Mouse (Mus musculus): ENCODE measurements around the gene Srsf6.
"Not testable (repeated sequence)": the region's sequence is repeated elsewhere in the genome, so short reads cannot be mapped to it uniquely, and the experiment has no call there.

Srsf6 gene

GRCm38 (mm10) chr2:162931123-162931673, at the start of gene Srsf6:
Gene Srsf6, plus strand, starts transcription at chr2:162931528.
- DNase-seq (ENCODE audit: low spot score in 2 of 2): peak; percentile 78 to 80

GRCm38 (mm10) chr2:162884101-162884500, 47.2 kb upstream of the Srsf6 start:
- no peak for DNase-seq (ENCODE audit: low spot score in 2 of 2)

GRCm38 (mm10) chr2:162887121-162887520, 44.2 kb upstream of the Srsf6 start:
- DNase-seq (ENCODE audit: low spot score in 2 of 2): no peak

- DNase-seq (ENCODE audit: low spot score in 2 of 2): peak in 1 of 2 experiments; percentile 67
Observed at GRCm38 (mm10) chr2:162888677-162889076, 42.7 kb upstream of the Srsf6 start.

GRCm38 (mm10) chr2:162889191-162889590, 42.1 kb upstream of the Srsf6 start:
- no peak for DNase-seq (ENCODE audit: low spot score in 2 of 2)

GRCm38 (mm10) chr2:162889731-162890130, 41.6 kb upstream of the Srsf6 start:
- no peak for DNase-seq (ENCODE audit: low spot score in 2 of 2)

GRCm38 (mm10) chr2:162892979-162893378, 38.3 kb upstream of the Srsf6 start:
- DNase-seq (ENCODE audit: low spot score in 2 of 2): not testable (repeated sequence)

GRCm38 (mm10) chr2:162899256-162899655, 32.1 kb upstream of the Srsf6 start:
- not testable (repeated sequence) for DNase-seq (ENCODE audit: low spot score in 2 of 2)

- no peak for DNase-seq (ENCODE audit: low spot score in 2 of 2)
Observed at GRCm38 (mm10) chr2:162899880-162900589, 31.3 kb upstream of the Srsf6 start.

GRCm38 (mm10) chr2:162900590-162900916, 30.8 kb upstream of the Srsf6 start:
- DNase-seq (ENCODE audit: low spot score in 2 of 2): no peak

GRCm38 (mm10) chr2:162905902-162906301, 25.4 kb upstream of the Srsf6 start:
- DNase-seq (ENCODE audit: low spot score in 2 of 2): no peak

- no peak for DNase-seq (ENCODE audit: low spot score in 2 of 2)
Observed at GRCm38 (mm10) chr2:162908052-162908491, 23.3 kb upstream of the Srsf6 start.

GRCm38 (mm10) chr2:162914040-162914439, 17.3 kb upstream of the Srsf6 start:
- DNase-seq (ENCODE audit: low spot score in 2 of 2): no peak

GRCm38 (mm10) chr2:162914519-162914918, 16.8 kb upstream of the Srsf6 start:
- no peak for DNase-seq (ENCODE audit: low spot score in 2 of 2)

- no peak for DNase-seq (ENCODE audit: low spot score in 2 of 2)
Observed at GRCm38 (mm10) chr2:162919926-162920325, 11.4 kb upstream of the Srsf6 start.

- DNase-seq (ENCODE audit: low spot score in 2 of 2): peak in 1 of 2 experiments; percentile 46
Observed at GRCm38 (mm10) chr2:162922183-162922582, 9.1 kb upstream of the Srsf6 start.

GRCm38 (mm10) chr2:162922834-162923233, 8.5 kb upstream of the Srsf6 start:
- DNase-seq (ENCODE audit: low spot score in 2 of 2): no peak

- no peak for DNase-seq (ENCODE audit: low spot score in 2 of 2)
Observed at GRCm38 (mm10) chr2:162924126-162924525, 7.2 kb upstream of the Srsf6 start.

- no peak for DNase-seq (ENCODE audit: low spot score in 2 of 2)
Observed at GRCm38 (mm10) chr2:162927918-162928585, 3.3 kb upstream of the Srsf6 start.

- DNase-seq (ENCODE audit: low spot score in 2 of 2): no peak
Observed at GRCm38 (mm10) chr2:162929704-162930103, 1.6 kb upstream of the Srsf6 start.

- DNase-seq (ENCODE audit: low spot score in 2 of 2): no peak
Observed at GRCm38 (mm10) chr2:162930516-162931122, 709 bp upstream of the Srsf6 start.

Data from frontal cortex, postnatal 14 days (tissue).